Mouse (Mus musculus): Measurements from ENCODE around the gene Usp46.

DNA sequence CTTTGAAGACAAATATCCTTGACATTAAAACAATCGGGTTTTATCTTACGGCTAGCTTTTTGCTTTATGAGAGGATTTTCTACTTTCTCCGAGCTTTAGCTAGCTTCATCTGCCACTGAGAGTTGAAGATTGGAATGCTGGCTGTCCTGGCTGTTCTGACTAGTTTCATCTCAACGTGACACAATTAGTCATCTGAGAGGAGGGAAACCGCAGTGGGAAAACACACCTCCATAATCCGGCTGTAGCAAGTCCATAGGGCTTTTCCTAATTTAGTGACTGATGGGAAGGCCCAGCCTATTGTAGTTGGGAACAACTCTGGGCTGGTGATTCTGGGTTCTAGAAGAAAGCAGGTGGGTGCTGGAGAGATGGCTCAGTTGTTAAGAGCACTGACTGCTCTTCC is 33.5 kb upstream of the Usp46 start:
- TF ChIP-seq GATA1 (IDR thresholded peaks at IDR 0.05; ENCODE audit: low read length) = no peak
- TF ChIP-seq TAL1 (IDR thresholded peaks at IDR 0.05; ENCODE audit: low read length) = no peak

Measured in erythroblast, embryonic 14.5 days (primary cell).